Mouse (Mus musculus): Measurements from ENCODE around the gene Bcl7b.

- no peak for TF ChIP-seq CEBPB (IDR thresholded peaks at IDR 0.05; ENCODE audit: low read depth)
- no peak for TF ChIP-seq CTCF (IDR thresholded peaks at IDR 0.05; ENCODE audit: control insufficient read depth, insufficient read depth, insufficient read length)
- no peak for TF ChIP-seq USF1 (IDR thresholded peaks at IDR 0.05; ENCODE audit: low read depth)
- no peak for TF ChIP-seq MYOD1 (IDR thresholded peaks at IDR 0.05; ENCODE audit: control insufficient read depth, insufficient read length, low read depth)
- TF ChIP-seq MAX (IDR thresholded peaks at IDR 0.05): no peak
- no peak for TF ChIP-seq MYOG (IDR thresholded peaks at IDR 0.05; ENCODE audit: control insufficient read depth, extremely low read depth, insufficient read length)
These were observed 13.7 kb downstream of the Bcl7b start for GRCm38 (mm10) chr5:135181776-135182175.
